Mouse (Mus musculus) intestine, embryonic 14.5 days (tissue): ENCODE data around the gene Elf2. TPM values are rescaled to one million over a fixed set of nuclear protein-coding genes. Genes with fewer than 3 reads are reported as not detected.
A peak's percentile ranks its signal among the peaks of the same experiment; 100 is the strongest.

Experiments used
- ATAC-seq: fragments of 200-750 bp; cut with Nextera tagmentation; replicated peaks from 2 replicates; pipeline ENCODE4 v1.8.0; 2017; ENCODE audit warnings: low read depth, moderate number of reproducible peaks, moderate TSS enrichment, moderate library complexity; ENCODE audit not compliant: low FRiP score, low TSS enrichment
- DNase-seq: peaks from one replicate; pipeline ENCODE4 v3.0.0-alpha.2; 2018; ENCODE audit warnings: low spot score
- H3K27ac ChIP-seq: fragments of 300-500 bp; sonication (generic); 2 replicates; pipeline ENCODE4 v1.5.1; 2014; ENCODE audit warnings: low read depth, mild to moderate bottlenecking, control low read depth
- H3K27me3 ChIP-seq: fragments of 300-500 bp; sonication (generic); replicated peaks from 2 replicates; pipeline ENCODE4 v1.6.1; 2014; ENCODE audit warnings: low read length, control low read depth; ENCODE audit not compliant: control insufficient read depth, insufficient read depth
- H3K36me3 ChIP-seq: fragments of 300-500 bp; sonication (generic); 2 replicates; pipeline ENCODE4 v1.6.1; 2014; ENCODE audit warnings: low read length, control low read depth; ENCODE audit not compliant: control insufficient read depth, insufficient read depth
- H3K4me1 ChIP-seq: fragments of 300-500 bp; sonication (generic); replicated peaks from 2 replicates; pipeline ENCODE4 v1.6.1; 2014; ENCODE audit warnings: low read length, control low read depth, mixed read lengths; ENCODE audit not compliant: control insufficient read depth, insufficient read depth
- H3K4me2 ChIP-seq: fragments of 300-500 bp; sonication (generic); 2 replicates; pipeline ENCODE4 v1.6.1; 2014; ENCODE audit warnings: low read length
- H3K4me3 ChIP-seq: fragments of 300-500 bp; sonication (generic); 2 replicates; pipeline ENCODE4 v1.5.1; 2014; ENCODE audit warnings: low read depth, low read length, control low read depth, mixed read lengths
- H3K9ac ChIP-seq: fragments of 300-500 bp; sonication (generic); 2 replicates; pipeline ENCODE4 v1.6.1; 2014; ENCODE audit warnings: mild to moderate bottlenecking, low read length
- H3K9me3 ChIP-seq: fragments of 300-500 bp; sonication (generic); 2 replicates; pipeline ENCODE4 v1.6.1; 2016; ENCODE audit warnings: low read length, control low read depth; ENCODE audit not compliant: control insufficient read depth
- WGBS: fragments of 180-500 bp; shearing (Covaris S2); extraction: QIAGEN DNeasy Blood & Tissue Kit; methylation state at CpG from one replicate; pipeline ENCODE4 v1.1.7; 2014; 5-methylcytosine and 5-hydroxymethylcytosine counted together
- polyA plus RNA-seq: library from polyadenylated mRNA; unstranded; fragments of >200 nt; fragmentation: Nextera tagmentation; extraction: Ambion mirVana; gene quantifications from 2 replicates; pipeline ENCODE4 v1.2.1, GENCODE M21; 2014

Gene Elf2
- polyA plus RNA-seq, 1 experiment from 2014 or later, result 65.1 TPM

- Histone ChIP-seq H3K9ac (no peak overlapping the region), H3K36me3 (no peaks in the 10 kb centered on the region), H3K27me3 (no peaks in the 10 kb centered on the region), H3K4me2 (no peak overlapping the region), H3K27ac (no peak overlapping the region), H3K9me3 (no peaks in the 10 kb centered on the region), H3K4me3 (no peak overlapping the region), H3K4me1 (peaks cover 11% of the 10 kb centered on the region; the same call in 1 of the 2 replicates)
- ATAC-seq (no peak), DNase-seq (no peak)
- 77% methylated on average over 10 of the region's 10 CpGs for WGBS
Observed at GRCm38 (mm10) chr3:51228038-51228820, 112.2 kb downstream of the Elf2 start.

- Histone ChIP-seq H3K9me3 (no peaks in the 10 kb centered on the region), H3K4me1 (peaks cover 11% of the 10 kb centered on the region; the same call in 1 of the 2 replicates), H3K4me2 (no peak overlapping the region), H3K9ac (no peak overlapping the region), H3K27ac (no peak overlapping the region), H3K27me3 (no peaks in the 10 kb centered on the region), H3K36me3 (no peaks in the 10 kb centered on the region), H3K4me3 (no peak overlapping the region)
- WGBS, result 78% methylated on average over 3 of the region's 3 CpGs
- DNase-seq (no peak), ATAC-seq (no peak)
Observed at GRCm38 (mm10) chr3:51226601-51227000, 113.9 kb downstream of the Elf2 start.

GRCm38 (mm10) chr3:51225979-51226378 is 114.5 kb downstream of the Elf2 start:
- peaks cover 11% of the 10 kb centered on the region; the same call in 1 of the 2 replicates for H3K4me1 ChIP-seq
- no peaks in the 10 kb centered on the region for H3K27me3 ChIP-seq
- H3K9me3 ChIP-seq, result no peaks in the 10 kb centered on the region
- ATAC-seq (no peak), DNase-seq (no peak)
- H3K27ac ChIP-seq, result no peak overlapping the region
- no peak overlapping the region for H3K9ac ChIP-seq
- 93% methylated on average over 10 of the region's 10 CpGs for WGBS
- peak overlapping the region; percentile 82; the same call in 1 of the 2 replicates for H3K4me3 ChIP-seq
- H3K36me3 ChIP-seq, result no peaks in the 10 kb centered on the region
- H3K4me2 ChIP-seq, result peak overlapping the region; percentile 77

- ATAC-seq (peak; percentile 11; the same call in 1 of the 2 replicates), DNase-seq (no peak)
- H3K27ac ChIP-seq, result peak overlapping the region; percentile 97
- H3K36me3 ChIP-seq, result no peaks in the 10 kb centered on the region
- H3K4me2 ChIP-seq, result peak overlapping the region; percentile 77
- WGBS, result under 1% methylated on average over 39 of the region's 39 CpGs
- H3K27me3 ChIP-seq, result no peaks in the 10 kb centered on the region
- peak overlapping the region; percentile 82 for H3K4me3 ChIP-seq
- H3K9ac ChIP-seq, result peak overlapping the region; percentile 89
- H3K4me1 ChIP-seq, result peaks cover 11% of the 10 kb centered on the region; the same call in 1 of the 2 replicates
- no peaks in the 10 kb centered on the region for H3K9me3 ChIP-seq
Observed at GRCm38 (mm10) chr3:51225226-51225750, 115.2 kb downstream of the Elf2 start.

- H3K4me2 ChIP-seq, result peak within 1 kb of the TSS; percentile 77
- H3K36me3 ChIP-seq, result no peaks in the 10 kb centered on the region
- peak within 1 kb of the TSS; percentile 97 for H3K27ac ChIP-seq
- H3K4me3 ChIP-seq, result peak within 1 kb of the TSS; percentile 82
- under 1% methylated on average over 86 of the region's 100 CpGs for WGBS
- no peaks in the 10 kb centered on the region for H3K9me3 ChIP-seq
- ATAC-seq (peak; percentile 87), DNase-seq (peak; percentile 95)
- peak within 1 kb of the TSS; percentile 89 for H3K9ac ChIP-seq
- no peaks in the 10 kb centered on the region for H3K27me3 ChIP-seq
- peaks cover 11% of the 10 kb centered on the region; the same call in 1 of the 2 replicates for H3K4me1 ChIP-seq
Observed at GRCm38 (mm10) chr3:51224363-51225225, 115.9 kb downstream of the Elf2 start, which contains the start of gene Noct. Gene Noct (plus strand): TSS chr3:51224447.

- H3K4me2 ChIP-seq, result peak overlapping the region; percentile 77
- H3K9me3 ChIP-seq, result no peaks in the 10 kb centered on the region
- H3K27me3 ChIP-seq, result no peaks in the 10 kb centered on the region
- no peak for DNase-seq
- ATAC-seq, result no peak
- no peak overlapping the region for H3K27ac ChIP-seq
- H3K4me1 ChIP-seq, result peaks cover 11% of the 10 kb centered on the region; the same call in 1 of the 2 replicates
- H3K36me3 ChIP-seq, result no peaks in the 10 kb centered on the region
- H3K4me3 ChIP-seq, result no peak overlapping the region
- H3K9ac ChIP-seq, result no peak overlapping the region
- 25% methylated on average over 5 of the region's 5 CpGs for WGBS
Observed at GRCm38 (mm10) chr3:51223556-51223955, 116.9 kb downstream of the Elf2 start.

GRCm38 (mm10) chr3:51222834-51223460 is 117.5 kb downstream of the Elf2 start:
- Histone ChIP-seq H3K27ac (no peak overlapping the region), H3K4me2 (no peak overlapping the region), H3K4me3 (no peak overlapping the region), H3K9ac (no peak overlapping the region), H3K9me3 (no peaks in the 10 kb centered on the region), H3K4me1 (peaks cover 11% of the 10 kb centered on the region; the same call in 1 of the 2 replicates), H3K27me3 (no peaks in the 10 kb centered on the region), H3K36me3 (no peaks in the 10 kb centered on the region)
- DNase-seq (no peak), ATAC-seq (no peak)
- WGBS, result 51% methylated on average over 10 of the region's 10 CpGs

- Histone ChIP-seq H3K9ac (no peak overlapping the region), H3K4me1 (peaks cover 11% of the 10 kb centered on the region; the same call in 1 of the 2 replicates), H3K4me2 (no peak overlapping the region), H3K36me3 (no peaks in the 10 kb centered on the region), H3K27ac (no peak overlapping the region), H3K4me3 (no peak overlapping the region), H3K27me3 (no peaks in the 10 kb centered on the region), H3K9me3 (no peaks in the 10 kb centered on the region)
- WGBS, result 82% methylated on average over 6 of the region's 6 CpGs
- no peak for ATAC-seq
- no peak for DNase-seq
Observed at GRCm38 (mm10) chr3:51222302-51222701, 118.2 kb downstream of the Elf2 start.
